Mouse (Mus musculus): Measurements from ENCODE around the gene Orm2. TPM values are rescaled to one million over a fixed set of nuclear protein-coding genes. Genes with fewer than 3 reads are reported as not detected.

The Orm2 gene
- total and polyA plus RNA-seq, 3 experiments, result not detected

GRCm38 (mm10) chr4:63371890-63372289 is 9.6 kb downstream of the Orm2 start:
- no peak overlapping the region for H3K4me3 ChIP-seq (replicated peaks in 1 of 3; ENCODE audit: low read depth in 2 of 3, low read length in 2 of 3, poor library complexity in 1 of 3)
- H3K27me3 ChIP-seq (replicated peaks), result no peaks in the 10 kb centered on the region
- H3K9me3 ChIP-seq (replicated peaks; ENCODE audit: low read length), result peaks cover 1% of the 10 kb centered on the region
- H3K79me2 ChIP-seq (replicated peaks; ENCODE audit: control insufficient read depth, extremely low read depth, insufficient read depth, poor library complexity, severe bottlenecking), result 0 out of 2 replicates have a peak, but pooled peaks cover 2% of the 10 kb centered on the region
- DNase-seq (ENCODE audit: extremely low read depth), result peak; percentile 86
- TF ChIP-seq SIN3A (IDR thresholded peaks at IDR 0.05; ENCODE audit: low read length) (no peak), UBTF (IDR thresholded peaks at IDR 0.05; ENCODE audit: low read depth, low read length) (no peak), RAD21 (IDR thresholded peaks at IDR 0.05; ENCODE audit: low read depth, low read length) (peak; percentile 38), PAX5 (IDR thresholded peaks at IDR 0.05; ENCODE audit: low read length) (no peak), SMC3 (IDR thresholded peaks at IDR 0.05; ENCODE audit: low read depth, low read length) (peak; percentile 51), MYC (IDR thresholded peaks at IDR 0.05; ENCODE audit: low read depth, low read length) (0 out of 2 replicates have a peak, but pooled peaks have one; percentile 44), CTCF (conservative IDR thresholded peaks at IDR 0.05 in 1 of 2, IDR thresholded peaks at IDR 0.05 in 1 of 2; ENCODE audit: low read depth in 2 of 2, low read length in 2 of 2) (peak; percentile 33 to 70; a peak in 3 of 4 replicates)
- peaks cover 0 to 24% of the 10 kb centered on the region in 2 experiments; a peak in 2 of 4 replicates for H3K4me1 ChIP-seq (ENCODE audit: control insufficient read depth in 1 of 2, insufficient read depth in 2 of 2)
- H3K27ac ChIP-seq (ENCODE audit: insufficient read depth, low read depth), result no peak overlapping the region
- H3K9ac ChIP-seq (ENCODE audit: insufficient read depth, low read depth), result no peak overlapping the region
- no peak overlapping the region for H3K4me2 ChIP-seq (ENCODE audit: insufficient read depth, low read depth, poor library complexity, severe bottlenecking)
- dilution Hi-C loops (cut with MboI; ENCODE audit: extremely low pct_ligation_motif_present, extremely low pct_unique_long_range_greater_than_20kb, low sequenced_read_pairs), result no loop called here
- H3K36me3 ChIP-seq (replicated peaks in 1 of 2; ENCODE audit: control insufficient read depth in 1 of 2, insufficient read depth in 1 of 2, low read length in 1 of 2), result peaks cover 95 to 99% of the 10 kb centered on the region in 2 experiments
- in situ Hi-C loops (cut with MboI; ENCODE audit: low pct_ligation_motif_present, low pct_unique_long_range_greater_than_20kb, low sequenced_read_pairs), result loop anchor here (5.0 kb wide), 1 partner anchor 35 kb away; no protein-coding TSS in a partner anchor

GRCm38 (mm10) chr4:63373404-63373803 is 11.2 kb downstream of the Orm2 start:
- TF ChIP-seq JUN (IDR thresholded peaks at IDR 0.05; ENCODE audit: insufficient read depth, low read depth, low read length) (no peak), MAZ (IDR thresholded peaks at IDR 0.05; ENCODE audit: low read depth, low read length) (no peak), RAD21 (IDR thresholded peaks at IDR 0.05; ENCODE audit: low read depth, low read length) (no peak), MYC (IDR thresholded peaks at IDR 0.05; ENCODE audit: low read depth, low read length) (no peak), JUND (conservative IDR thresholded peaks at IDR 0.05; ENCODE audit: low read depth, low read length) (no peak), TCF12 (IDR thresholded peaks at IDR 0.05; ENCODE audit: low read depth, low read length) (no peak), USF1 (IDR thresholded peaks at IDR 0.05; ENCODE audit: low read depth, low read length) (no peak), MEF2A (IDR thresholded peaks at IDR 0.05; ENCODE audit: borderline replicate concordance, low read depth, low read length) (no peak), UBTF (IDR thresholded peaks at IDR 0.05; ENCODE audit: low read depth, low read length) (no peak), ETS1 (conservative IDR thresholded peaks at IDR 0.05; ENCODE audit: low read depth, low read length) (no peak), HCFC1 (IDR thresholded peaks at IDR 0.05; ENCODE audit: low read depth, low read length) (no peak), ZNF384 (IDR thresholded peaks at IDR 0.05; ENCODE audit: low read depth, low read length) (no peak), GABPA (IDR thresholded peaks at IDR 0.05; ENCODE audit: insufficient replicate concordance, low read depth, low read length) (no peak), EP300 (IDR thresholded peaks at IDR 0.05; ENCODE audit: low read length) (no peak), ZMIZ1 (IDR thresholded peaks at IDR 0.05; ENCODE audit: low read depth, low read length) (no peak), TBP (conservative IDR thresholded peaks at IDR 0.05; ENCODE audit: low read depth, low read length) (no peak)
- dilution Hi-C loops (cut with MboI; ENCODE audit: extremely low pct_ligation_motif_present, extremely low pct_unique_long_range_greater_than_20kb, low sequenced_read_pairs) (no loop called here), in situ Hi-C loops (cut with MboI; ENCODE audit: low pct_ligation_motif_present, low pct_unique_long_range_greater_than_20kb, low sequenced_read_pairs) (loop anchor here (5.0 kb wide), 1 partner anchor 34 kb away; no protein-coding TSS in a partner anchor)
- no peak overlapping the region for H3K9ac ChIP-seq (ENCODE audit: insufficient read depth, low read depth)
- H3K4me3 ChIP-seq (replicated peaks in 1 of 3; ENCODE audit: low read depth in 2 of 3, low read length in 2 of 3, poor library complexity in 1 of 3), result no peak overlapping the region
- H3K27me3 ChIP-seq (replicated peaks), result no peaks in the 10 kb centered on the region
- peaks cover 1% of the 10 kb centered on the region for H3K9me3 ChIP-seq (replicated peaks; ENCODE audit: low read length)
- H3K36me3 ChIP-seq (replicated peaks in 1 of 2; ENCODE audit: control insufficient read depth in 1 of 2, insufficient read depth in 1 of 2, low read length in 1 of 2), result peaks cover 97 to 100% of the 10 kb centered on the region in 2 experiments
- H3K4me1 ChIP-seq (ENCODE audit: control insufficient read depth in 1 of 2, insufficient read depth in 2 of 2), result peaks cover 0 to 21% of the 10 kb centered on the region in 2 experiments; a peak in 2 of 4 replicates
- DNase-seq (ENCODE audit: extremely low read depth), result no peak
- H3K4me2 ChIP-seq (ENCODE audit: insufficient read depth, low read depth, poor library complexity, severe bottlenecking), result no peak overlapping the region
- 0 out of 2 replicates have a peak, but pooled peaks cover 2% of the 10 kb centered on the region for H3K79me2 ChIP-seq (replicated peaks; ENCODE audit: control insufficient read depth, extremely low read depth, insufficient read depth, poor library complexity, severe bottlenecking)
- H3K27ac ChIP-seq (ENCODE audit: insufficient read depth, low read depth), result no peak overlapping the region

Data from CH12.LX (cell line).